In the genomic region with DNA sequence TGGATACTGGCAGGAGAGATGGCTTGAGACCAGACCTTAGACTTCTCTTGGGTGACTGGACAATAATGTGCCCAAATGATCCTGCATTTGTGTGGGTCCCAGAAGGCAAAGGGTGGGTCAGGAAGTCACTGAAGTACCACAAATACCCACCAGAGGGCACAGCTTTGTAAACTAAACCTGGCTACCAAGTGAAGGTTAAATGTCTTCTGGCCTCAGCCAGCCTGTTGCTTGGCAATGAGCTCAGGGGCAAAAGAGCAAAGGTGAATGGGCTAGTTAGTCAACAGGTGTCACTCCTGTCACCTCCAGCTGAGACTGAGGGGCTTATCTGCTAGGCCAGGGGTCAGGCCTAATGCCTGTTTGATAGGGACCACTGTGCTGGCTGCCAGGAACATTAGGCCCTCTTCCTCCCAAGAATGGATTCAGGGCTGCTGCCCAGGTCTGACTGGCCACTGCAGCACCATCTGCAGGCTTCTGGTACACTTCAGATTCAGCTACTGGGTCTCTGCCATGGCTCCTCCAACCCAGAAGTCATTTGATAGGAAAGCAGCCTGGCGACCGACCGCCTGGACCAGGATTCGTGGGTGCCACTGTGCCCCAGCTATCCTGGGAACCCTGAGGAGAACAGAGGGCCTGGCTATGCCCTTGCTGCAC, we compare ENCODE assay signal across 7 mouse cellular contexts.
A peak's percentile ranks its signal among the peaks of the same experiment; 100 is the strongest.
DNase-seq lines count a peak whose midpoint lies in the region; ATAC-seq and TF ChIP-seq lines count a peak whose summit lies in the region.

No protein-coding gene starts in this region.

- no peaks in the 10 kb centered on the region for H3K36me3 ChIP-seq in midbrain, embryonic 11.5 days (ENCODE audit: control insufficient read depth, insufficient read depth, low read length)
- no peaks in the 10 kb centered on the region for H3K36me3 ChIP-seq in midbrain, embryonic 16.5 days (ENCODE audit: control insufficient read depth, insufficient read depth, low read length)
- no peaks in the 10 kb centered on the region for H3K36me3 ChIP-seq in lung, embryonic 14.5 days (ENCODE audit: insufficient read depth)

- TF ChIP-seq CTCF in lung, embryonic 14.5 days (IDR thresholded peaks at IDR 0.05; ENCODE audit: low read depth): peak; percentile 73

- H3K9me3 ChIP-seq in midbrain, embryonic 11.5 days (ENCODE audit: control insufficient read depth, low read length): no peaks in the 10 kb centered on the region
- no peaks in the 10 kb centered on the region for H3K9me3 ChIP-seq in midbrain, embryonic 16.5 days (replicated peaks; ENCODE audit: control insufficient read depth, low read length, poor library complexity, severe bottlenecking)
- H3K9me3 ChIP-seq in lung, embryonic 14.5 days (ENCODE audit: low read depth, low read length): no peaks in the 10 kb centered on the region

- H3K4me3 ChIP-seq in midbrain, embryonic 11.5 days (ENCODE audit: low read depth, low read length): no peak overlapping the region
- H3K4me3 ChIP-seq in midbrain, embryonic 16.5 days (ENCODE audit: low read depth, low read length): no peak overlapping the region
- no peak overlapping the region for H3K4me3 ChIP-seq in lung, embryonic 14.5 days (ENCODE audit: low read depth, low read length)

- H3K4me2 ChIP-seq in midbrain, embryonic 11.5 days: no peak overlapping the region
- H3K4me2 ChIP-seq in midbrain, embryonic 16.5 days (ENCODE audit: low read length): no peak overlapping the region
- H3K4me2 ChIP-seq in lung, embryonic 14.5 days: no peak overlapping the region

- peaks cover 15% of the 10 kb centered on the region for H3K4me1 ChIP-seq in midbrain, embryonic 11.5 days (ENCODE audit: control insufficient read depth, insufficient read depth, low read length)
- peaks cover 12% of the 10 kb centered on the region; the same call in 1 of the 2 replicates for H3K4me1 ChIP-seq in midbrain, embryonic 16.5 days (ENCODE audit: control insufficient read depth, insufficient read depth, low read length)
- no peaks in the 10 kb centered on the region for H3K4me1 ChIP-seq in lung, embryonic 14.5 days (ENCODE audit: insufficient read depth)

- peak; percentile 97 for DNase-seq in midbrain, embryonic 11.5 days (ENCODE audit: low spot score, missing footprints)
- peak; percentile 79 for DNase-seq in adipocyte (ENCODE audit: low spot score)
- peak; percentile 75 for DNase-seq in heart, postnatal 4 days
- peak; percentile 74 for DNase-seq in lung, embryonic 14.5 days
- DNase-seq in thymus, postnatal 4 days: peak; percentile 68

- 0 out of 2 replicates have a peak, but pooled peaks cover 4% of the 10 kb centered on the region for H3K27me3 ChIP-seq in midbrain, embryonic 11.5 days (ENCODE audit: control insufficient read depth, insufficient read depth, low read length)
- no peaks in the 10 kb centered on the region for H3K27me3 ChIP-seq in midbrain, embryonic 16.5 days (ENCODE audit: control insufficient read depth, insufficient read depth, low read depth, low read length)
- no peaks in the 10 kb centered on the region for H3K27me3 ChIP-seq in lung, embryonic 14.5 days (ENCODE audit: insufficient read depth, low read length)

- H3K27ac ChIP-seq in midbrain, embryonic 11.5 days (ENCODE audit: low read depth, low read length): no peak overlapping the region
- H3K27ac ChIP-seq in midbrain, embryonic 16.5 days (ENCODE audit: low read length): no peak overlapping the region
- H3K27ac ChIP-seq in lung, embryonic 14.5 days (ENCODE audit: low read depth): no peak overlapping the region

- ATAC-seq in midbrain, embryonic 11.5 days (ENCODE audit: low FRiP score): no peak
- no peak for ATAC-seq in midbrain, embryonic 16.5 days
- peak; percentile 71 for ATAC-seq in common myeloid progenitor, adult 5-6 weeks (replicated peaks; ENCODE audit: low read depth, poor library complexity, severe bottlenecking)
- ATAC-seq in lung, embryonic 14.5 days (ENCODE audit: insufficient read depth): no peak

- WGBS in midbrain, embryonic 11.5 days: 98% methylated on average over 4 of the region's 4 CpGs
- WGBS in midbrain, embryonic 16.5 days: 94% methylated on average over 4 of the region's 4 CpGs
- WGBS in lung, embryonic 14.5 days: 87% methylated on average over 4 of the region's 4 CpGs

- H3K9ac ChIP-seq in midbrain, embryonic 11.5 days (ENCODE audit: low read length): no peak overlapping the region
- no peak overlapping the region for H3K9ac ChIP-seq in midbrain, embryonic 16.5 days (ENCODE audit: low read depth, low read length)
- H3K9ac ChIP-seq in lung, embryonic 14.5 days: no peak overlapping the region
